Mouse (Mus musculus) CH12.LX (cell line): ENCODE data around the gene Zbtb38. TPM values are rescaled to one million over a fixed set of nuclear protein-coding genes. Genes with fewer than 3 reads are reported as not detected.

ENCODE experiments used
- DNase-seq: peaks from one replicate; pipeline ENCODE4 v3.0.0-alpha.2; 2013; ENCODE audit errors: extremely low read depth
- H3K27ac ChIP-seq: 2 replicates; pipeline ENCODE4 v1.5.1; 2012; ENCODE audit warnings: low read depth, mild to moderate bottlenecking, control low read depth, moderate library complexity; ENCODE audit not compliant: insufficient read depth
- H3K27me3 ChIP-seq: replicated peaks from 2 replicates; pipeline ENCODE3; 2012; ENCODE audit warnings: inconsistent platforms
- H3K36me3 ChIP-seq, 2 experiments: replicated peaks in 1 of 2; 2 replicates each; pipeline versions ENCODE3 to v1.6.1; 2012; ENCODE audit warnings: inconsistent platforms in 1 of 2, low read length in 1 of 2, mild to moderate bottlenecking in 1 of 2, mixed read lengths in 1 of 2, moderate library complexity in 1 of 2; ENCODE audit not compliant: control insufficient read depth in 1 of 2, insufficient read depth in 1 of 2
- H3K4me1 ChIP-seq, 2 experiments: 2 replicates each; pipeline ENCODE4 v1.6.1; 2012; ENCODE audit warnings: inconsistent platforms in 1 of 2, moderate library complexity in 1 of 2; ENCODE audit not compliant: insufficient read depth in 2 of 2, control insufficient read depth in 1 of 2
- H3K4me2 ChIP-seq: 2 replicates; pipeline ENCODE4 v1.6.1; 2012; ENCODE audit warnings: low read depth, mild to moderate bottlenecking, control low read depth; ENCODE audit not compliant: poor library complexity, insufficient read depth, severe bottlenecking
- H3K4me3 ChIP-seq, 3 experiments: fragments of 150-350 bp in 1 of 3; sonication (generic) in 1 of 3; replicated peaks in 1 of 3; 2 replicates each; pipeline versions ENCODE3 to v1.5.1; 2011 to 2012; ENCODE audit warnings: low read depth in 2 of 3, low read length in 2 of 3, mild to moderate bottlenecking in 2 of 3, moderate library complexity in 2 of 3, control low read depth in 1 of 3, improper control_type of control experiment in 1 of 3, inconsistent platforms in 1 of 3, mixed read lengths in 1 of 3; ENCODE audit not compliant: poor library complexity in 1 of 3
- H3K79me2 ChIP-seq: replicated peaks from 2 replicates; pipeline ENCODE4 v1.6.1; 2012; ENCODE audit warnings: mild to moderate bottlenecking, moderate library complexity; ENCODE audit not compliant: control insufficient read depth, poor library complexity, insufficient read depth, severe bottlenecking; ENCODE audit errors: extremely low read depth
- H3K9ac ChIP-seq: 2 replicates; pipeline ENCODE4 v1.6.1; 2012; ENCODE audit warnings: low read depth, mild to moderate bottlenecking, control low read depth, moderate library complexity; ENCODE audit not compliant: insufficient read depth
- H3K9me3 ChIP-seq: replicated peaks from 2 replicates; pipeline ENCODE3; 2012; ENCODE audit warnings: low read length, inconsistent platforms, mixed read lengths
- BHLHE40 ChIP-seq: IDR thresholded peaks from 2 replicates; pipeline ENCODE4 v1.6.1; 2011; ENCODE audit warnings: mild to moderate bottlenecking, low read depth, low read length, improper control_type of control experiment
- CHD1 ChIP-seq: IDR thresholded peaks from 2 replicates; pipeline ENCODE4 v1.6.1; 2012; ENCODE audit warnings: low read depth, low read length, improper control_type of control experiment, inconsistent platforms
- CHD2 ChIP-seq: IDR thresholded peaks from 2 replicates; pipeline ENCODE4 v1.6.1; 2011; ENCODE audit warnings: low read length, improper control_type of control experiment
- CTCF ChIP-seq, 2 experiments: IDR thresholded peaks in 1 of 2; conservative IDR thresholded peaks in 1 of 2; 2 replicates each; pipeline ENCODE4 v1.5.1; 2011 to 2012; ENCODE audit warnings: low read depth in 2 of 2, low read length in 2 of 2, improper control_type of control experiment in 1 of 2, inconsistent platforms in 1 of 2, mild to moderate bottlenecking in 1 of 2, moderate library complexity in 1 of 2
- E2F4 ChIP-seq: IDR thresholded peaks from 2 replicates; pipeline ENCODE4 v1.6.1; 2011; ENCODE audit warnings: low read depth, low read length, improper control_type of control experiment; ENCODE audit not compliant: insufficient replicate concordance
- ELF1 ChIP-seq: IDR thresholded peaks from 2 replicates; pipeline ENCODE4 v1.6.1; 2014; ENCODE audit warnings: low read depth, mild to moderate bottlenecking, inconsistent platforms, low read length, improper control_type of control experiment
- EP300 ChIP-seq: IDR thresholded peaks from 2 replicates; pipeline ENCODE4 v1.6.1; 2011; ENCODE audit warnings: low read length, improper control_type of control experiment
- GABPA ChIP-seq: IDR thresholded peaks from 2 replicates; pipeline ENCODE4 v1.6.1; 2012; ENCODE audit warnings: low read depth, low read length, improper control_type of control experiment, inconsistent platforms; ENCODE audit not compliant: insufficient replicate concordance
- HCFC1 ChIP-seq: IDR thresholded peaks from 2 replicates; pipeline ENCODE4 v1.6.1; 2012; ENCODE audit warnings: low read depth, mild to moderate bottlenecking, inconsistent platforms, low read length, improper control_type of control experiment
- IRF4 ChIP-seq: IDR thresholded peaks from 2 replicates; pipeline ENCODE4 v1.6.1; 2014; ENCODE audit warnings: low read depth, mild to moderate bottlenecking, inconsistent platforms, low read length, improper control_type of control experiment
- JUN ChIP-seq: IDR thresholded peaks from 2 replicates; pipeline ENCODE4 v1.6.1; 2011; ENCODE audit warnings: low read depth, mild to moderate bottlenecking, low read length, improper control_type of control experiment, moderate library complexity; ENCODE audit not compliant: insufficient read depth
- JUND ChIP-seq: conservative IDR thresholded peaks from 2 replicates; pipeline ENCODE4 v1.6.1; 2011; ENCODE audit warnings: low read depth, low read length, improper control_type of control experiment
- KAT2A ChIP-seq: IDR thresholded peaks from 2 replicates; pipeline ENCODE4 v1.6.1; 2012; ENCODE audit warnings: low read length, improper control_type of control experiment, inconsistent platforms; ENCODE audit not compliant: insufficient replicate concordance
- MAX ChIP-seq: IDR thresholded peaks from 2 replicates; pipeline ENCODE4 v1.6.1; 2011; ENCODE audit warnings: low read length, improper control_type of control experiment
- MAZ ChIP-seq: IDR thresholded peaks from 2 replicates; pipeline ENCODE4 v1.6.1; 2012; ENCODE audit warnings: low read depth, mild to moderate bottlenecking, inconsistent platforms, low read length, improper control_type of control experiment, moderate library complexity
- MEF2A ChIP-seq: IDR thresholded peaks from 2 replicates; pipeline ENCODE4 v1.6.1; 2014; ENCODE audit warnings: low read depth, mild to moderate bottlenecking, inconsistent platforms, low read length, improper control_type of control experiment, borderline replicate concordance
- MXI1 ChIP-seq: IDR thresholded peaks from 2 replicates; pipeline ENCODE4 v1.6.1; 2011; ENCODE audit warnings: mild to moderate bottlenecking, low read depth, low read length, improper control_type of control experiment
- MYC ChIP-seq: IDR thresholded peaks from 2 replicates; pipeline ENCODE4 v1.6.1; 2011; ENCODE audit warnings: low read depth, mild to moderate bottlenecking, improper control_type of control experiment, low read length
- NELFE ChIP-seq: IDR thresholded peaks from 2 replicates; pipeline ENCODE4 v1.6.1; 2011; ENCODE audit warnings: low read depth, low read length, improper control_type of control experiment
- NRF1 ChIP-seq: IDR thresholded peaks from 2 replicates; pipeline ENCODE4 v1.6.1; 2014; ENCODE audit warnings: low read depth, mild to moderate bottlenecking, inconsistent platforms, low read length, improper control_type of control experiment, moderate library complexity
- PAX5 ChIP-seq: IDR thresholded peaks from 2 replicates; pipeline ENCODE4 v1.6.1; 2012; ENCODE audit warnings: low read length, inconsistent platforms, mixed read lengths
- POLR2A ChIP-seq: IDR thresholded peaks from 2 replicates; pipeline ENCODE4 v1.6.1; 2011; ENCODE audit warnings: low read depth, mild to moderate bottlenecking, improper control_type of control experiment, low read length
- POLR2AphosphoS2 ChIP-seq: IDR thresholded peaks from 2 replicates; pipeline ENCODE4 v1.6.1; 2011; ENCODE audit warnings: low read depth, low read length, improper control_type of control experiment
- RAD21 ChIP-seq: IDR thresholded peaks from 2 replicates; pipeline ENCODE4 v1.6.1; 2011; ENCODE audit warnings: low read depth, mild to moderate bottlenecking, low read length, improper control_type of control experiment, moderate library complexity
- RCOR1 ChIP-seq: conservative IDR thresholded peaks from 2 replicates; pipeline ENCODE4 v1.6.1; 2012; ENCODE audit warnings: low read depth, mild to moderate bottlenecking, inconsistent platforms, low read length, improper control_type of control experiment
- SIN3A ChIP-seq: IDR thresholded peaks from 2 replicates; pipeline ENCODE4 v1.6.1; 2012; ENCODE audit warnings: low read length, improper control_type of control experiment, inconsistent platforms
- SMC3 ChIP-seq: IDR thresholded peaks from 2 replicates; pipeline ENCODE4 v1.6.1; 2011; ENCODE audit warnings: low read depth, low read length, improper control_type of control experiment
- TBP ChIP-seq: conservative IDR thresholded peaks from 2 replicates; pipeline ENCODE4 v1.6.1; 2011; ENCODE audit warnings: low read depth, low read length, improper control_type of control experiment
- TCF12 ChIP-seq: IDR thresholded peaks from 2 replicates; pipeline ENCODE4 v1.6.1; 2014; ENCODE audit warnings: low read depth, mild to moderate bottlenecking, inconsistent platforms, low read length, improper control_type of control experiment
- UBTF ChIP-seq: IDR thresholded peaks from 2 replicates; pipeline ENCODE4 v1.6.1; 2012; ENCODE audit warnings: low read depth, mild to moderate bottlenecking, inconsistent platforms, low read length, improper control_type of control experiment, moderate library complexity
- USF1 ChIP-seq: IDR thresholded peaks from 2 replicates; pipeline ENCODE4 v1.6.1; 2014; ENCODE audit warnings: low read depth, mild to moderate bottlenecking, inconsistent platforms, low read length, improper control_type of control experiment
- ZC3H11A ChIP-seq: IDR thresholded peaks from 2 replicates; pipeline ENCODE4 v1.6.1; 2012; ENCODE audit warnings: low read depth, mild to moderate bottlenecking, inconsistent platforms, low read length, improper control_type of control experiment
- ZKSCAN1 ChIP-seq: IDR thresholded peaks from 2 replicates; pipeline ENCODE4 v1.6.1; 2012; ENCODE audit warnings: low read depth, inconsistent platforms, low read length, improper control_type of control experiment, borderline replicate concordance
- ZMIZ1 ChIP-seq: IDR thresholded peaks from 2 replicates; pipeline ENCODE4 v1.6.1; 2012; ENCODE audit warnings: low read depth, mild to moderate bottlenecking, inconsistent platforms, low read length, improper control_type of control experiment
- ZNF384 ChIP-seq: IDR thresholded peaks from 2 replicates; pipeline ENCODE4 v1.6.1; 2012; ENCODE audit warnings: low read depth, low read length, improper control_type of control experiment, inconsistent platforms
- dilution Hi-C: fragments of 300-500 bp; cut with MboI; formaldehyde crosslinking; loops from 2 replicates; pipeline ENCODE4 v1.14.3; 2020; ENCODE audit warnings: low sequenced_read_pairs; ENCODE audit not compliant: extremely low pct_unique_long_range_greater_than_20kb, extremely low pct_ligation_motif_present
- in situ Hi-C: fragments of 300-500 bp; cut with MboI; formaldehyde crosslinking; loops from 3 replicates; pipeline ENCODE4 v1.14.3; 2019; ENCODE audit warnings: low sequenced_read_pairs, low pct_ligation_motif_present, low pct_unique_long_range_greater_than_20kb, mixed read lengths
- polyA plus RNA-seq: library from polyadenylated mRNA; unstranded; fragments of >175 nt; gene quantifications from 2 replicates; pipeline ENCODE4 v1.2.1, GENCODE M21; 2012; ENCODE audit warnings: low read depth; ENCODE audit not compliant: insufficient read length
- total RNA-seq, 2 experiments: library from RNA; depleted of rRNA; stranded (reverse); fragments of 300-350 nt in 1 of 2; fragments of >200 nt in 1 of 2; gene quantifications; 2 replicates each; pipeline ENCODE4 v1.2.3; 2012 to 2014

The Zbtb38 gene
- total and polyA plus RNA-seq, 3 experiments = 51.7 to 102 (median 68.8) TPM

GRCm38 (mm10) chr9:96741365-96742085 is 11.1 kb downstream of the Zbtb38 start (continued):
- no peak for TF ChIP-seq HCFC1

- H3K4me3 ChIP-seq = peak overlapping the region in 2 of 3 experiments; percentile 3 to 37
- TF ChIP-seq CHD2 (no peak), SMC3 (peak; percentile 17; the same call in 1 of the 2 replicates), MEF2A (no peak), HCFC1 (no peak), IRF4 (no peak; the same call in 1 of the 2 replicates), JUND (no peak), TBP (no peak), NELFE (0 out of 2 replicates have a peak, but pooled peaks have one; percentile 34), TCF12 (0 out of 2 replicates have a peak, but pooled peaks have one; percentile 15), RAD21 (no peak), UBTF (no peak), CHD1 (peak; percentile 22), MYC (no peak), PAX5 (no peak), ZMIZ1 (0 out of 2 replicates have a peak, but pooled peaks have one; percentile 64), POLR2A (no peak; the same call in none of the 2 replicates), MXI1 (peak; percentile 53), EP300 (no peak), ELF1 (peak; percentile 46; the same call in 1 of the 2 replicates), RCOR1 (no peak), MAX (peak; percentile 14; the same call in 1 of the 2 replicates), USF1 (no peak), CTCF (conservative IDR thresholded peaks at IDR 0.05 in 1 of 2, IDR thresholded peaks at IDR 0.05 in 1 of 2; ENCODE audit: low read depth in 2 of 2, low read length in 2 of 2) (no peak), GABPA (no peak), ZKSCAN1 (no peak), ZNF384 (no peak), MAZ (0 out of 2 replicates have a peak, but pooled peaks have one; percentile 53), JUN (no peak), SIN3A (no peak), POLR2AphosphoS2 (peak; percentile 96), KAT2A (0 out of 2 replicates have a peak, but pooled peaks have one; percentile 22), BHLHE40 (peak; percentile 33; the same call in 1 of the 2 replicates), E2F4 (no peak), NRF1 (peak; percentile 74), ZC3H11A (no peak)
Observed at GRCm38 (mm10) chr9:96740712-96741364, 11.8 kb downstream of the Zbtb38 start.

More at GRCm38 (mm10) chr9:96740712-96741364, 11.8 kb downstream of the Zbtb38 start:
- H3K9ac ChIP-seq = peak overlapping the region; percentile 62
- H3K27ac ChIP-seq = peak overlapping the region; percentile 100
- in situ Hi-C loops = no loop called here
- dilution Hi-C loops = no loop called here
- peaks cover 30 to 55% of the 10 kb centered on the region in 2 experiments for H3K36me3 ChIP-seq
- peaks cover 17% of the 10 kb centered on the region for H3K9me3 ChIP-seq
- no peak for DNase-seq
- H3K79me2 ChIP-seq = peaks cover 12% of the 10 kb centered on the region
- H3K4me2 ChIP-seq = peak overlapping the region; percentile 59; the same call in 1 of the 2 replicates
- peaks cover 24 to 75% of the 10 kb centered on the region in 2 experiments for H3K4me1 ChIP-seq
- no peaks in the 10 kb centered on the region for H3K27me3 ChIP-seq
